Mouse (Mus musculus) MEL (cell line): ENCODE results near the gene Lhpp. TPM values are rescaled to one million over a fixed set of nuclear protein-coding genes. Genes with fewer than 3 reads are reported as not detected.

ENCODE experiments used
- DNase-seq: peaks from one replicate; pipeline ENCODE4 v3.0.0; 2011; ENCODE audit warnings: low read depth, low spot score
- H3K27ac ChIP-seq: 2 replicates; pipeline ENCODE4 v1.5.1; 2012; ENCODE audit warnings: low read depth, mild to moderate bottlenecking, control low read depth, low read length, moderate library complexity; ENCODE audit not compliant: control insufficient read depth
- H3K27me3 ChIP-seq, 2 experiments: fragments of 150-350 bp in 1 of 2; sonication (generic) in 1 of 2; 2 replicates each; pipeline ENCODE4 v1.6.1; 2012; ENCODE audit warnings: low read length in 2 of 2, mild to moderate bottlenecking in 2 of 2, improper control_type of control experiment in 1 of 2, moderate library complexity in 1 of 2; ENCODE audit not compliant: insufficient read depth in 2 of 2, control insufficient read depth in 1 of 2
- H3K36me3 ChIP-seq, 2 experiments: 2 replicates each; pipeline ENCODE4 v1.6.1; 2012 to 2014; ENCODE audit warnings: low read length in 2 of 2, improper control_type of control experiment in 1 of 2, inconsistent platforms in 1 of 2, mild to moderate bottlenecking in 1 of 2; ENCODE audit not compliant: insufficient read depth in 2 of 2, control insufficient read depth in 1 of 2
- H3K4me1 ChIP-seq, 2 experiments: fragments of 150-350 bp in 1 of 2; sonication (generic) in 1 of 2; 2 replicates each; pipeline ENCODE4 v1.6.1; 2012; ENCODE audit warnings: low read length in 2 of 2, improper control_type of control experiment in 1 of 2, mild to moderate bottlenecking in 1 of 2; ENCODE audit not compliant: insufficient read depth in 2 of 2, control insufficient read depth in 1 of 2
- H3K4me3 ChIP-seq, 2 experiments: fragments of 150-350 bp in 1 of 2; sonication (generic) in 1 of 2; 2 replicates each; pipeline ENCODE4 v1.5.1; 2012; ENCODE audit warnings: low read depth in 2 of 2, low read length in 2 of 2, mild to moderate bottlenecking in 2 of 2, moderate library complexity in 2 of 2, control low read depth in 1 of 2, improper control_type of control experiment in 1 of 2; ENCODE audit not compliant: control insufficient read depth in 1 of 2, insufficient read depth in 1 of 2
- H3K79me2 ChIP-seq: 2 replicates; pipeline ENCODE4 v1.6.1; 2012; ENCODE audit warnings: mild to moderate bottlenecking, low read length, moderate library complexity; ENCODE audit not compliant: control insufficient read depth, poor library complexity, insufficient read depth
- H3K9ac ChIP-seq: 2 replicates; pipeline ENCODE4 v1.6.1; 2012; ENCODE audit warnings: low read depth, mild to moderate bottlenecking, control low read depth, low read length, moderate library complexity; ENCODE audit not compliant: control insufficient read depth, poor library complexity, severe bottlenecking
- H3K9me3 ChIP-seq: fragments of 150-350 bp; sonication (generic); replicated peaks from 2 replicates; pipeline ENCODE4 v1.6.1; 2012; ENCODE audit warnings: mild to moderate bottlenecking, low read length, improper control_type of control experiment, moderate library complexity; ENCODE audit not compliant: insufficient read depth
- BHLHE40 ChIP-seq: IDR thresholded peaks from 2 replicates; pipeline ENCODE4 v1.6.1; 2012; ENCODE audit warnings: low read depth, mild to moderate bottlenecking, inconsistent platforms, low read length, improper control_type of control experiment, borderline replicate concordance
- CHD1 ChIP-seq: IDR thresholded peaks from 2 replicates; pipeline ENCODE4 v1.6.1; 2012; ENCODE audit warnings: low read depth, mild to moderate bottlenecking, inconsistent platforms, low read length, improper control_type of control experiment
- CHD2 ChIP-seq: IDR thresholded peaks from 2 replicates; pipeline ENCODE4 v1.6.1; 2011; ENCODE audit warnings: low read length, improper control_type of control experiment
- CTCF ChIP-seq, 3 experiments: IDR thresholded peaks in 2 of 3; conservative IDR thresholded peaks in 1 of 3; 2 replicates each; pipeline ENCODE4 v1.5.1; 2011 to 2012; ENCODE audit warnings: low read length in 3 of 3, low read depth in 2 of 3, mild to moderate bottlenecking in 2 of 3, improper control_type of control experiment in 1 of 3, inconsistent platforms in 1 of 3, mixed read lengths in 1 of 3, moderate library complexity in 1 of 3; ENCODE audit not compliant: control insufficient read depth in 1 of 3, insufficient read depth in 1 of 3, poor library complexity in 1 of 3, severe bottlenecking in 1 of 3
- E2F4 ChIP-seq: IDR thresholded peaks from 2 replicates; pipeline ENCODE4 v1.6.1; 2011; ENCODE audit warnings: low read depth, low read length, improper control_type of control experiment, borderline replicate concordance
- EP300 ChIP-seq, 2 experiments: IDR thresholded peaks; 2 replicates each; pipeline ENCODE4 v1.6.1; 2011; ENCODE audit warnings: improper control_type of control experiment in 2 of 2, low read length in 2 of 2, low read depth in 1 of 2, mild to moderate bottlenecking in 1 of 2
- ETS1 ChIP-seq: IDR thresholded peaks from 2 replicates; pipeline ENCODE4 v1.6.1; 2012; ENCODE audit warnings: low read depth, mild to moderate bottlenecking, inconsistent platforms, low read length, improper control_type of control experiment, moderate library complexity
- GABPA ChIP-seq: IDR thresholded peaks from 2 replicates; pipeline ENCODE4 v1.6.1; 2012; ENCODE audit warnings: low read depth, mild to moderate bottlenecking, inconsistent platforms, low read length, improper control_type of control experiment, moderate library complexity
- GATA1 ChIP-seq: IDR thresholded peaks from 2 replicates; pipeline ENCODE4 v1.6.1; 2011; ENCODE audit warnings: low read depth, low read length, improper control_type of control experiment
- HCFC1 ChIP-seq: IDR thresholded peaks from 2 replicates; pipeline ENCODE4 v1.6.1; 2012; ENCODE audit warnings: low read depth, mild to moderate bottlenecking, inconsistent platforms, low read length, improper control_type of control experiment, moderate library complexity
- KAT2A ChIP-seq: conservative IDR thresholded peaks from 2 replicates; pipeline ENCODE4 v1.6.1; 2012; ENCODE audit warnings: low read depth, low read length, improper control_type of control experiment, inconsistent platforms
- MAFK ChIP-seq: IDR thresholded peaks from 2 replicates; pipeline ENCODE4 v1.6.1; 2011; ENCODE audit warnings: low read depth, mild to moderate bottlenecking, low read length, improper control_type of control experiment, borderline replicate concordance
- MAZ ChIP-seq: IDR thresholded peaks from 2 replicates; pipeline ENCODE4 v1.6.1; 2012; ENCODE audit warnings: low read depth, mild to moderate bottlenecking, inconsistent platforms, low read length, improper control_type of control experiment
- MEF2A ChIP-seq: IDR thresholded peaks from 2 replicates; pipeline ENCODE4 v1.6.1; 2014; ENCODE audit warnings: low read depth, mild to moderate bottlenecking, inconsistent platforms, low read length, improper control_type of control experiment; ENCODE audit not compliant: poor library complexity, insufficient replicate concordance, severe bottlenecking; ENCODE audit errors: extremely low read depth
- MXI1 ChIP-seq: IDR thresholded peaks from 2 replicates; pipeline ENCODE4 v1.6.1; 2011; ENCODE audit warnings: mild to moderate bottlenecking, low read depth, low read length, improper control_type of control experiment
- MYC ChIP-seq: IDR thresholded peaks from 2 replicates; pipeline ENCODE4 v1.6.1; 2011; ENCODE audit warnings: low read depth, mild to moderate bottlenecking, low read length, improper control_type of control experiment, moderate library complexity
- NELFE ChIP-seq: IDR thresholded peaks from 2 replicates; pipeline ENCODE4 v1.6.1; 2011; ENCODE audit warnings: low read depth, low read length, improper control_type of control experiment
- NRF1 ChIP-seq: IDR thresholded peaks from 2 replicates; pipeline ENCODE4 v1.6.1; 2014; ENCODE audit warnings: low read depth, mild to moderate bottlenecking, inconsistent platforms, low read length, improper control_type of control experiment, moderate library complexity; ENCODE audit not compliant: poor library complexity, insufficient read depth, severe bottlenecking
- POLR2A ChIP-seq, 2 experiments: IDR thresholded peaks; 2 replicates each; pipeline ENCODE4 v1.6.1; 2011 to 2012; ENCODE audit warnings: low read length in 2 of 2, mild to moderate bottlenecking in 2 of 2, control low read depth in 1 of 2, improper control_type of control experiment in 1 of 2, low read depth in 1 of 2, moderate library complexity in 1 of 2; ENCODE audit not compliant: control insufficient read depth in 1 of 2, insufficient read depth in 1 of 2, poor library complexity in 1 of 2
- POLR2AphosphoS2 ChIP-seq: IDR thresholded peaks from 2 replicates; pipeline ENCODE4 v1.6.1; 2011; ENCODE audit warnings: low read length, improper control_type of control experiment
- POLR2AphosphoS5 ChIP-seq: IDR thresholded peaks from 2 replicates; pipeline ENCODE4 v1.6.1; 2012; ENCODE audit warnings: low read depth, borderline replicate concordance, mild to moderate bottlenecking, inconsistent platforms, low read length, moderate library complexity, mixed read lengths
- RAD21 ChIP-seq: IDR thresholded peaks from 2 replicates; pipeline ENCODE4 v1.6.1; 2011; ENCODE audit warnings: mild to moderate bottlenecking, low read depth, low read length, improper control_type of control experiment
- RCOR1 ChIP-seq: IDR thresholded peaks from 2 replicates; pipeline ENCODE4 v1.6.1; 2012; ENCODE audit warnings: low read depth, mild to moderate bottlenecking, inconsistent platforms, low read length, improper control_type of control experiment
- SIN3A ChIP-seq: IDR thresholded peaks from 2 replicates; pipeline ENCODE4 v1.6.1; 2012; ENCODE audit warnings: low read length, improper control_type of control experiment, inconsistent platforms
- TAL1 ChIP-seq: IDR thresholded peaks from 2 replicates; pipeline ENCODE4 v1.6.1; 2012; ENCODE audit warnings: mild to moderate bottlenecking, inconsistent platforms, low read length, moderate library complexity, mixed read lengths
- TBP ChIP-seq: IDR thresholded peaks from 2 replicates; pipeline ENCODE4 v1.8.0; 2011; ENCODE audit warnings: low read depth, low read length, improper control_type of control experiment
- TCF12 ChIP-seq: IDR thresholded peaks from 2 replicates; pipeline ENCODE4 v1.6.1; 2014; ENCODE audit warnings: low read depth, mild to moderate bottlenecking, inconsistent platforms, low read length, improper control_type of control experiment, moderate library complexity
- USF2 ChIP-seq, 2 experiments: IDR thresholded peaks; 2 replicates each; pipeline ENCODE4 v1.6.1; 2011 to 2012; ENCODE audit warnings: improper control_type of control experiment in 2 of 2, low read length in 2 of 2, borderline replicate concordance in 1 of 2, inconsistent platforms in 1 of 2, low read depth in 1 of 2, mild to moderate bottlenecking in 1 of 2; ENCODE audit not compliant: insufficient read depth in 1 of 2
- ZC3H11A ChIP-seq: IDR thresholded peaks from 2 replicates; pipeline ENCODE4 v1.6.1; 2012; ENCODE audit warnings: low read depth, mild to moderate bottlenecking, inconsistent platforms, low read length, improper control_type of control experiment
- ZKSCAN1 ChIP-seq: IDR thresholded peaks from 2 replicates; pipeline ENCODE4 v1.6.1; 2012; ENCODE audit warnings: low read depth, mild to moderate bottlenecking, inconsistent platforms, low read length, improper control_type of control experiment, moderate library complexity
- ZMIZ1 ChIP-seq: IDR thresholded peaks from 2 replicates; pipeline ENCODE4 v1.6.1; 2012; ENCODE audit warnings: low read depth, mild to moderate bottlenecking, inconsistent platforms, low read length, improper control_type of control experiment, moderate library complexity
- polyA plus RNA-seq, 2 experiments: library from polyadenylated mRNA; stranded (reverse) in 1 of 2; unstranded in 1 of 2; fragments of >175 nt in 1 of 2; fragments of >200 nt in 1 of 2; gene quantifications; 2 replicates each; pipeline versions ENCODE4 v1.2.1 to v1.2.4; 2012; ENCODE audit warnings: low replicate concordance in 2 of 2, low read depth in 1 of 2; ENCODE audit not compliant: insufficient read length in 2 of 2, insufficient read depth in 1 of 2, missing spikeins in 1 of 2
- total RNA-seq: library from RNA; depleted of rRNA; stranded (reverse); fragments of 300-350 nt; gene quantifications from 2 replicates; pipeline ENCODE4 v1.2.3, GENCODE M21; 2012

Lhpp gene
- total and polyA plus RNA-seq, 3 experiments, result 31.0 to 39.3 TPM; not detected in 1

GRCm38 (mm10) chr7:132571481-132571880, 39.0 kb upstream of the Lhpp start:
- no peak for TF ChIP-seq ZKSCAN1
- H3K9ac ChIP-seq, result no peak overlapping the region
- no peak for DNase-seq
- no peak overlapping the region for H3K4me3 ChIP-seq
- H3K36me3 ChIP-seq, result peaks cover 21 to 52% of the 10 kb centered on the region in 2 experiments
- H3K27ac ChIP-seq, result no peak overlapping the region
- H3K9me3 ChIP-seq, result no peaks in the 10 kb centered on the region
- H3K79me2 ChIP-seq, result peaks cover 42% of the 10 kb centered on the region
- no peaks in the 10 kb centered on the region for H3K27me3 ChIP-seq
- peaks cover 33 to 36% of the 10 kb centered on the region in 2 experiments for H3K4me1 ChIP-seq

- Histone ChIP-seq H3K4me3 (no peak overlapping the region; a peak in 1 of 4 replicates), H3K27ac (no peak overlapping the region; the same call in 1 of the 2 replicates), H3K79me2 (peaks cover 42% of the 10 kb centered on the region), H3K9me3 (no peaks in the 10 kb centered on the region), H3K4me1 (peaks cover 33 to 42% of the 10 kb centered on the region in 2 experiments), H3K9ac (no peak overlapping the region; the same call in 1 of the 2 replicates), H3K27me3 (no peaks in the 10 kb centered on the region), H3K36me3 (peaks cover 10 to 54% of the 10 kb centered on the region in 2 experiments)
- peak; percentile 40 for DNase-seq
- TF ChIP-seq MYC (no peak), MEF2A (no peak), RAD21 (no peak), POLR2AphosphoS5 (no peak), MAZ (no peak), CHD1 (no peak), ZMIZ1 (0 out of 2 replicates have a peak, but pooled peaks have one; percentile 27), CTCF (IDR thresholded peaks at IDR 0.05 in 2 of 3, conservative IDR thresholded peaks at IDR 0.05 in 1 of 3; ENCODE audit: control insufficient read depth in 1 of 3, insufficient read depth in 1 of 3, low read depth in 2 of 3, low read length in 3 of 3, poor library complexity in 1 of 3, severe bottlenecking in 1 of 3) (no peak), EP300 (IDR thresholded peaks at IDR 0.05; ENCODE audit: low read depth in 1 of 2, low read length in 2 of 2) (peak; percentile 29 to 34; a peak in 1 of 4 replicates), TBP (no peak), ETS1 (peak; percentile 73), GATA1 (peak; percentile 77), NRF1 (no peak), HCFC1 (no peak), ZC3H11A (no peak), GABPA (no peak), POLR2A (IDR thresholded peaks at IDR 0.05; ENCODE audit: control insufficient read depth in 1 of 2, insufficient read depth in 1 of 2, low read depth in 1 of 2, low read length in 2 of 2, poor library complexity in 1 of 2) (no peak), POLR2AphosphoS2 (no peak), MXI1 (no peak), BHLHE40 (no peak), TCF12 (no peak), USF2 (IDR thresholded peaks at IDR 0.05; ENCODE audit: borderline replicate concordance in 1 of 2, insufficient read depth in 1 of 2, low read depth in 1 of 2, low read length in 2 of 2) (no peak), NELFE (no peak), RCOR1 (0 out of 2 replicates have a peak, but pooled peaks have one; percentile 42), SIN3A (peak; percentile 52), CHD2 (no peak), ZKSCAN1 (no peak), KAT2A (no peak; the same call in 1 of the 2 replicates), TAL1 (no peak), E2F4 (no peak), MAFK (0 out of 2 replicates have a peak, but pooled peaks have one; percentile 18)
Measured at GRCm38 (mm10) chr7:132572738-132573137, 37.7 kb upstream of the Lhpp start.
